Mouse (Mus musculus) cerebellum, adult 11-12 months (tissue): ENCODE measurements around the gene Vsig1.

Source experiments
- DNase-seq: peaks from one replicate; pipeline ENCODE4 v3.0.0; 2022

Gene Vsig1

DNA sequence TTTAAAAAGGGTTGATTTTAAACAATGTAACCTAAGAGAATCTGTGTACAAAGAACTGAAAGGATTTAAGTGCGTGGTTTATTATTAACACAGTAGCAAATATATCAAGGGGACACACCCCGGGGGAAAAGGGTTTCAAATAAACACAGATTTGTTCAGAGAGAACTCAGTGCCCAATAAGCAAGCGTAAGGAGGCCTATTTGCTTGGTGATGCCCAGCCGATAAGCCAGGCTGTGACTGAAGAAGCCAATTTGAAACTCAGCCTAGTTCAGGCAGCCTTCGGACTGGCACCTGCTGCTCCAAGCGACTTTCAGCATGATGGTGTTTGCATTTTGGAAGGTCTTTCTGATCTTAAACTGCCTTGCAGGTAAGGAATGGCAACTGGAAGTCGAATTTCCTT, at the start of gene Vsig1:
Gene Vsig1, plus strand, starts transcription at position 249 of the 400 bp plus-strand sequence.
- DNase-seq = no peak

DNA sequence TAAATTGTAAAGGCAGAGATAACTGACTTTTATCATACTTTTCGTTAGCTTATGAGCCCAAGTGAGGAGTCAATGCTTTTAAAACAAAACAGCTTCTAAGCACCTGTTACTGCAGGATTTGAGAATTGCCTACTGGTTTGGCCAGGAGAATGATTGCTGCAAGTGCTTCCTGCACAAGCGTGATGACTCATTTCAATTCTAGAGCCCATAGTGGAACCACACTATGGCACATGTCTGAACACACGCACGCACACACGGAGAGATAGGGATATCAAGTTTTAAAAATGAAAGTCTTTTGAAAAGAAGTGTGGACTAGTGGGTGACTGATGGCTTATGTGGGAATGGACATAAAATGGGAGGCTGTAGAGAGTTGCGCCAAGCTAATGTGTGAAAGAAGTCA, 44.6 kb upstream of the Vsig1 start:
- DNase-seq = no peak

DNA sequence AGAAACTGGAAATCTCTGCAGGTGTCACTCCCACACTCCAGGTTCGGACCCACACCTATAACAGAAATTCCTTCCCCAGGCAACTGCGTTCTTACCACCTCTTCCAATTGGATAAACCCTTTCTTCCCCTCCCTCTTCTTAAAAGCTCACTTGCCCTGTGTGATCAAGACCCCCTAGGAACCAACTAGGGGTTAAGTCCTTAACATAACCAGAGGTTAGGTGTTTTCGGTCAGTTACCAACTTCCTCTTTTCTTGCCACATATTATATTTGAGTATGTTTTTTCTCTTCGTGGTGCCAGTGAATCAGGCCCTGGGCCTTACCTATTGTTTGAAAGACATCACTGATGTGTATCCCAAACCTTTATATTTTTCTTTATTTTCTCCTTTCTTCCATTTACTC, 44.0 kb upstream of the Vsig1 start:
- DNase-seq = no peak

DNA sequence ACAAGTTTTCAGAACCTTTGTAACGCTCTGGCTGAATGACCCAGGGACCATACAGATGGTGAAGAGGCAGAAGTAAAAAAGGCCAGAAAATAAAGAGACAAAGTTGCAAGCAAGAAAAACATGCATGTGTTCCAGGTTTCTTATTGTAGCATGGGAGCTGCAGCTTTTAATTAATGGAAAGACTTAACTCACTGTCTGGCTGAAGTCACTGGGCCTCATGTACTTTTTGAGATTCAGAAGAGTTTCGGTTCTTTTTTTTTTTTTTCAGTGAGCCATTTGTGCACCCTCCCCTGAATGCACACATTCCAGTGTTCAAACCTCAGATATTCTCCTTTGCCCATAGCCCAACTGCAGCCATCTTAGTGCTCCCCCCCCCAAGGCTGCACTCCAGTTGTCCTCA, 20.2 kb upstream of the Vsig1 start:
- DNase-seq = no peak

- no peak for DNase-seq
These were observed 15.6 kb upstream of the Vsig1 start for GRCm38 (mm10) chrX:140891796-140892195.

GRCm38 (mm10) chrX:140903487-140903886, 3.9 kb upstream of the Vsig1 start:
- DNase-seq = no peak

DNA sequence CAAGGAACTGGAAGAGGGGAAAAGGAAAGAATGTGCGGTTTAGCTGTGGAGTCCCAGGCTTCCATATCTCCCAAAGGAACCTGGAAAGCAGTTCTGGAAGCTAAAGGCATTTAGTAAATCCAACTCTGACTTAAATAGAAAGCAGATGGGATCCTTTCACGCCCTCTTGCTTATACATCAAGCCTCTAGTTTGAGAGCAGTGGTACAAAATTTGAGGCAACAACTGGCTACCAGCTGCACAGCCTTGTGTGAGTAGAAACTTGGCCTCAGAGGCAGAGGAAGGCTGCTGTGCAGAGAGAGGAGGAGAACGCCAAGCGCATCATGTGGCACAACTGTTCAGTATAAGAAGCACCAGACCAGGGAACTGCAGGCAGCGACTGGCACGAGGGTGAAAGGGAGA, 13.9 kb downstream of the Vsig1 start:
- no peak for DNase-seq

DNA sequence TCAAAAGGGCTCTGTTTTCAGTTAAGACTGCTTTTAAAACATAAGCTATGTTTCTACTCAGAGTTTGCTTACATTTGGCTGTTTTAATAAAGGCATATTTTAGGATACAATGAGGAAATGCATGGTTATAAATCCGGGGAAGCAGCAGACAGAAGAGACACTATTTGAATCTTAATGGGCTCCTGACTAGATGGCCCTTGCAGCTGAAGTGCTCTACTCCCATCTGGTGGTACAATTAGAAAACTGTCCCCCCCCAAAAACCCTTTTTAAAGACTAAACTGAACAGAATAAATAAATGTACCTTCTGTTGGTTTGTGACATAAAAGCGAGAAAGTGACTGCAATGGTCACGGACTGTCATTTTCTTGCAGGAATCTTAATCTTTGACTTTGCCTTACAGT, 24.7 kb downstream of the Vsig1 start:
- no peak for DNase-seq

GRCm38 (mm10) chrX:140933263-140933662, 25.9 kb downstream of the Vsig1 start:
- DNase-seq = no peak

DNA sequence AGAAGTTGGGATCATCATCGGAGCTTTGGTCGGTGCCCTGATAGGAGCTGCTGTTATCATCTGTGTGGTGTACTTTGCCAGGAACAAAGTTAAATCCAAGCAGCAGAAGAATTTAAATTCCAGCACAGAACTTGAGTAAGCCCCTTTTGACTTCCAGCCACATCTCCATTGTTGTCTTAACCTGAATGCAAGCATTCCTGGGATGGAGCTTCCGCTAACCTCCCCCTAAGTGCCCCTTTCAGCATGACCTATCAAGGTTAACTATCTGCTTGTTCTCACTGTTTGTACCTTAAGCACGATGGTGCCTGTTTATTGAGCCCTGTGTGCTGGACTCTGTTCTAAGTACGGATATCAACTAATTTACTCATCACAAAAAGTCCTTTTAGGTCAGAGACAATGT, 28.9 kb downstream of the Vsig1 start:
- no peak for DNase-seq

DNA sequence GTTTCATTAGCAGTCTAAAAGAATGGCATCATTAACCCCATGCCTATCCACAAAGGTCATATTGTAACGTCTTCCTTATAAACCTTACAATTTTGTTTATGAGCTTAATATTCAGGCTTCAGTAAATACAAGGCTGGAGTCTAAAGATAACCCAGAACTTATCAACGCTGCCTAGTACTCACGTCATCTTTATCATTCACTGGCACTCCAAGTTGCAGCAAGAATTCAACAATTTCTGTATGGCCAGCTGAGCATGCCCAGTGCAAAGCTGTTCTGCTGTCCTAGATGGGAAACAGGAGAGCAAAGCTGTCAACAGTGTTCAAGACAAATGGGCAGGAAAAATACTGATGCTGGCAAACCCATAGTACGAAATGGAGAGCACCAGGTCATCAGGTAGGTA, 46.2 kb downstream of the Vsig1 start:
- DNase-seq = no peak

DNA sequence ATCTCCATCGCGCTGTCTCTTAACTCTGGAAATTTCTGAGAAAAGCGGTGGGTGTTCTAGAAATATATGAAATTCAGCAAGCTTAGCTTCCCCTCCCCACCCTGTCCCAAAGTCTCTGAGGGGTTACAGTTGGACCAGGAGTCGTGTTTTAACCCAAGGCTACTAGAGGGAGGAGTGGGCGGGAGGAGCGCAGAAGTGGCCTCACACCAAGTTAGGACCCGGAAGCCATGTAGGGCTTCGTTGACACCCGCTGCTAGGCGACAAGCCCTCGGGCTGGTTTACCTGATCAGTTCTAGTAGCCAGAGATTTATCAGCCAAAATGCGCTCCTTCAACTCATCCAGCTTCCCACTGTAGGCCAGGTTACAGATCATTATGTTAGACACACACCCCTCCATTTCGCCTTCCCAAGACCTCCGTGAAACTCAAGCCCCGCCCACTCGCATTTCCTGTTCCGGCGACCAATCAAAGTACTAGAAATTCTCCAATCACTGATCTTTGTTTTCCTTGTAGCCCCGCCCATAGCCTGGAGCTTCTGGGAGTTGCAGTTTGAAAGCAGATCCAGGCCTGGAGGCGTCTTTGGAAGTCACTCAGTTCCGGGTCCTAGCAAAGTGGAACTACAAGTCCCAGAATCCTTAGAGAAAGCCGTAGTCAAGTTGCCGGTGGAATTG, 49.0 kb downstream of the Vsig1 start, which contains the start of the genes Psmd10 and Atg4a:
Gene Psmd10, minus strand, starts transcription at position 457 of the 669 bp plus-strand sequence.
Gene Atg4a, plus strand, starts transcription at position 636 of the 669 bp plus-strand sequence.
- DNase-seq = peak; percentile 94

DNA sequence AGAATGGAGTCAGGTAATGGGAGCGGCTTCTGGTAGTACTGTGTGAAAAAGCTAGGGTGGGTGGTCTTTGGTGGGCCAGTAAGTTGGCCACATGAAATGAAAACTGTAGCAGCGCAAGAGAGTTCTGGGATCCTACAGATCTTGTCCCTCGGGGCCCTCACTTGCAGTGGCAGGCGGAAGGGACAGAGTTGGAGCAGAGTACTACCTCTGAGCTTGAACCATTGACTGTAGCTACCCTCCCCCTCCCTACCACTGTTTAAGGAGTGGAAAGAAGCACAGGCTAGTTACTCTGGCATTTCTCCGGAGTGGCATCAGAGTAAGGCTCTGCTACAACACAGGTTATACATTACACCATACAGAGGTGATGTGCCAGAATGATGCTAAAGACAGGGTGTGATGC, 49.6 kb downstream of the Vsig1 start:
- DNase-seq = no peak

DNA sequence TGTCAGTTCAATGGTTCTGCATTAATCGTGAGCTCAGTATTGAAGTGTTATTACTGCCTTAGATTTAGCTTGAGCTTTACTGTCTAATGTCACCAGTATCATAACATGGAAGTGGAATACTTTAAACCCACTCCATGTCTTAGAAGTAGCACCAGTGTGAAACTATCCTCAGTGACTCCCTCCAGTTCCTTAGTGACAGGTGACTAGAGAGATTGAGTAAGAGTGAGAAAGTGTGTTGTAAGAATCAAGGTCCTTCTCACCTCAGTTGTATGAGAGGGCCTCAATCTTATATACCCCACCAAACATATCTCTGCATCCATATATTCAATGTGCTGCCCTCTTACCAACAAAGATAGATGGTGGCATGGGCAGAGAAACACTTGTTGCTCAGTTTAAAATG, 71.5 kb downstream of the Vsig1 start:
- no peak for DNase-seq

DNA sequence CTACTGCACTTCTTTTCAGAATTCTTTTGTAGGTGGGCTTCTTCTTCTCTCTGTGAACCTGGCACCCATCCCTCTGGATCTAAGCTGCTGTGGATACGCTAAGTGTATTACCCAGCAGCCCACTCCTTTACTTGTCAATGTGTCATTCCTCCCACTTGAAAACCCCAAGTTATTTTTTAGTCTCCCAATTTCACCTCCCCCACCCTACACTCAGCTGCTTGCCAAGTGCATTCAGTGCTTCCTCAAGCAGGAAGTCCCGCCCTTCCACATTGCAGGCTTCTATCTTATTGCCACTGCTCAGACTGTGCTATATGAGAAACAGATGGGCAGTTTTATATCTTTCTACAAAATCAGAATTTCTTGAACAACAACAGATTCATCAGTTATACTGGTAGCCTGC, 72.1 kb downstream of the Vsig1 start:
- no peak for DNase-seq

DNA sequence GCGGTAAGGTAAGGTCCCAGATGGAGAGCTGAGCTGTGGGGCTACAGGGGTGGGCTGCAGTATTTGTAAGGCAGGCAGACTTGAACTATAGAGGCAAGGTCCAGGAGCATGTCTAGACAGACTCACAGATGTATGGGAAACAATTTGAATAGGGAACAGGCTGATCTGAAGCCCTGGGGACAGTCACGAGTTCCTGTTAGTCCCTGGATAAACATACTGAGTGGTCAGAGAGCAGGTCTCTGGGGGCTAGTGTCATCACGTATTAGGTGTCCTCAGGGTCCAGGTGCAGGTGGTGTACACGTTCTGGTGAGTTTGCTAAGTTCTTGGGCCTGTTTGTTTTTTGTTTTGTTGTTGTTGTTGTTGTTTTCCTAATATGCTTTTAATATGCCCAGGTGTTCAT, 72.8 kb downstream of the Vsig1 start:
- DNase-seq = no peak

- DNase-seq = no peak
These were observed 76.0 kb downstream of the Vsig1 start for GRCm38 (mm10) chrX:140983206-140983960.

DNA sequence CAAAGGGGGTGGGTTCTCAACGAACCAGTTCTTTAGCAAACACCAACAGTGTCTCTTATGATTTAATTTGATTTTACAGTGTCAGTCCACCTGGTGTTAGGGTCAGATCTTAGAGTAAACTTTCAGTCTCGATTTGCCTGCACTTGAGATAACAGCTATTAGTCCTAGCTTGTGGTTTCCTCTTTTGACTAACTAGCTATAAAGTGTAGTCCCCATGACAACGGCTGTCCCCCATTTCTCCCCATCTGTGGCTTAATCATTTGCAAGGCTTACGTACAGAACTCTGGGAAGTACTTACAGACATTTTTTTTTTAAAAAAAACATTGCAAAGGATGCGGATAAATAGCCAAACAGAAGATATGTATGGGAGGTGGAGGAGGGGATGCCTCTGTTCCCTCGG, 77.4 kb downstream of the Vsig1 start:
- no peak for DNase-seq

- DNase-seq = no peak
These were observed 77.8 kb downstream of the Vsig1 start for GRCm38 (mm10) chrX:140985256-140985655.
